Mouse (Mus musculus) myocyte (in vitro differentiated cells): Measurements from ENCODE around the gene Coa6. TPM values are rescaled to one million over a fixed set of nuclear protein-coding genes. Genes with fewer than 3 reads are reported as not detected.

Source experiments
- H3K27me3 ChIP-seq: one replicate; pipeline ENCODE4 v1.6.1; 2011; ENCODE audit not compliant: control insufficient read depth, insufficient read depth, insufficient read length
- H3K36me3 ChIP-seq: one replicate; pipeline ENCODE4 v1.6.1; 2011; ENCODE audit not compliant: control insufficient read depth, insufficient read depth
- H3K4me2 ChIP-seq: one replicate; pipeline ENCODE4 v1.6.1; 2011; ENCODE audit warnings: low read depth, control low read depth
- H3K4me3 ChIP-seq: one replicate; pipeline ENCODE4 v1.5.1; 2011; ENCODE audit warnings: mild to moderate bottlenecking, control low read depth, moderate library complexity
- H3K79me2 ChIP-seq: one replicate; pipeline ENCODE4 v1.6.1; 2011; ENCODE audit not compliant: control insufficient read depth, insufficient read depth
- H3ac ChIP-seq: one replicate; pipeline ENCODE4 v1.6.1; 2011; ENCODE audit not compliant: control insufficient read depth, insufficient read length
- CEBPB ChIP-seq: IDR thresholded peaks from 2 replicates; pipeline ENCODE4 v1.6.1; 2011; ENCODE audit warnings: mild to moderate bottlenecking, moderate library complexity; ENCODE audit not compliant: poor library complexity, insufficient read depth, severe bottlenecking
- E2F4 ChIP-seq: IDR thresholded peaks from one replicate; pipeline ENCODE4 v1.6.1; 2011; ENCODE audit warnings: mild to moderate bottlenecking, control low read depth, moderate library complexity; ENCODE audit not compliant: insufficient read depth
- MAX ChIP-seq: IDR thresholded peaks from one replicate; pipeline ENCODE4 v1.6.1; 2011; ENCODE audit warnings: low read depth, mild to moderate bottlenecking, control low read depth
- MYOD1 ChIP-seq, 3 experiments: IDR thresholded peaks; one replicate each; pipeline ENCODE4 v1.6.1; 2011; ENCODE audit warnings: control low read depth in 2 of 3, low read depth in 2 of 3, mild to moderate bottlenecking in 2 of 3, moderate library complexity in 1 of 3; ENCODE audit not compliant: insufficient read length in 2 of 3, control insufficient read depth in 1 of 3
- MYOG ChIP-seq, 3 experiments: IDR thresholded peaks; one replicate each; pipeline ENCODE4 v1.6.1; 2011; ENCODE audit warnings: control low read depth in 2 of 3, low read depth in 2 of 3, mild to moderate bottlenecking in 2 of 3; ENCODE audit not compliant: insufficient read length in 2 of 3, control insufficient read depth in 1 of 3, insufficient read depth in 1 of 3
- POLR2A ChIP-seq: IDR thresholded peaks from one replicate; pipeline ENCODE4 v1.6.1; 2011; ENCODE audit warnings: low read depth, mild to moderate bottlenecking, control low read depth, moderate library complexity; ENCODE audit not compliant: insufficient read length
- POLR2AphosphoS2 ChIP-seq: IDR thresholded peaks from one replicate; pipeline ENCODE4 v1.6.1; 2011; ENCODE audit warnings: low read depth, control low read depth; ENCODE audit not compliant: insufficient read length
- REST ChIP-seq: IDR thresholded peaks from one replicate; pipeline ENCODE4 v1.6.1; 2011; ENCODE audit warnings: mild to moderate bottlenecking, control low read depth, moderate library complexity; ENCODE audit not compliant: insufficient read depth, insufficient read length
- SRF ChIP-seq: IDR thresholded peaks from one replicate; pipeline ENCODE4 v1.6.1; 2011; ENCODE audit warnings: low read depth; ENCODE audit not compliant: control insufficient read depth, insufficient read length
- TCF12 ChIP-seq: IDR thresholded peaks from one replicate; pipeline ENCODE4 v1.6.1; 2011; ENCODE audit warnings: mild to moderate bottlenecking, control low read depth; ENCODE audit not compliant: poor library complexity, insufficient read depth, severe bottlenecking
- TCF3 ChIP-seq: IDR thresholded peaks from one replicate; pipeline ENCODE4 v1.6.1; 2011; ENCODE audit warnings: low read depth, control low read depth; ENCODE audit not compliant: insufficient read length
- USF1 ChIP-seq: IDR thresholded peaks from one replicate; pipeline ENCODE4 v1.6.1; 2011; ENCODE audit warnings: low read depth, mild to moderate bottlenecking, control low read depth, moderate library complexity
- polyA plus RNA-seq: library from polyadenylated mRNA; unstranded; fragments of >200 nt; fragmentation: generic; extraction: Trizol; gene quantifications from one replicate; pipeline ENCODE4 v1.2.1, GENCODE M21; 2012; ENCODE audit warnings: missing spikeins

Coa6 gene
- polyA plus RNA-seq, 1 experiment = 29.3 TPM

- TF ChIP-seq POLR2A = peak; percentile 67
- TF ChIP-seq POLR2AphosphoS2 = peak; percentile 66
- no peak for TF ChIP-seq USF1
- TF ChIP-seq REST = no peak
- TF ChIP-seq E2F4 = peak; percentile 11
- TF ChIP-seq SRF = peak; percentile 22
- no peak for TF ChIP-seq MYOD1 (IDR thresholded peaks at IDR 0.05; ENCODE audit: control insufficient read depth in 1 of 3, insufficient read length in 2 of 3, low read depth in 2 of 3)
- TF ChIP-seq MYOG (IDR thresholded peaks at IDR 0.05; ENCODE audit: control insufficient read depth in 1 of 3, insufficient read depth in 1 of 3, insufficient read length in 2 of 3, low read depth in 2 of 3) = peak in 1 of 3 experiments; percentile 26
- TF ChIP-seq CEBPB = no peak
- TF ChIP-seq TCF12 = no peak
- no peak for TF ChIP-seq TCF3
- TF ChIP-seq MAX = no peak
- Histone ChIP-seq H3ac (peak within 1 kb of the TSS; percentile 74), H3K27me3 (no peaks in the 10 kb centered on the region), H3K4me3 (peak within 1 kb of the TSS; percentile 31), H3K36me3 (peaks cover 4% of the 10 kb centered on the region), H3K4me2 (peak within 1 kb of the TSS; percentile 97), H3K79me2 (no peaks in the 10 kb centered on the region)
Measured at GRCm38 (mm10) chr8:126474299-126475187, 52.2 kb downstream of the Coa6 start, which contains the start of gene Tarbp1. Gene Tarbp1, minus strand, starts transcription at chr8:126475065.

Other genes starting within 250 kb of the Coa6 start
- gene Slc35f3, start 124.0 kb upstream of the Coa6 start, polyA plus RNA-seq = 0.02 TPM
- gene Tarbp1, start 52.5 kb downstream of the Coa6 start, polyA plus RNA-seq = 1.7 TPM
- 16.8 TPM for gene Irf2bp2, start 171.5 kb downstream of the Coa6 start, polyA plus RNA-seq